Mouse (Mus musculus): ENCODE results near the gene F2. TPM values are rescaled to one million over a fixed set of nuclear protein-coding genes. Genes with fewer than 3 reads are reported as not detected.
"Not testable (repeated sequence)": the region's sequence is repeated elsewhere in the genome, so short reads cannot be mapped to it uniquely, and the experiment has no call there.

Gene F2
- polyA plus RNA-seq, 1 experiment: 0.62 TPM

DNA sequence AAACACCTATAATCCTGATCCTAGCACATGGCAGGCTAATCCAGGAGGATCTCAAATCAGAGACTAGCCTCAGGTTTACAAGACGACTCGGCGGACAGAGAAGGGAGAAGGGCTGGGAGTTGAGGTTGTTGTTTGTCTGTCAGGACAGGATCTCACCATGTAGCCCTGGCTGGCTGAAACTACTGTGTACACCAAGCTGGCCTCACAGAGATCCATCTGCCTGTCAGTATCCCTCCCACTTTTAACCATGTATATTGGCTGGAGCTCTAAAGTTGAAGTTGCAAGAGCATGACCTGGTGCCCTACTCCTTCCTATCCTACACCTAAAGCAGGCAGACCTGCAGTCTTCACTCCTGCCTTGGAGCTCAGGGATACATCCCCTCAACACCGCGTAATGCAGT is 13.9 kb downstream of the F2 start:
- 97% methylated on average over 5 of the region's 5 CpGs for WGBS
- H3K36me3 ChIP-seq (ENCODE audit: control insufficient read depth, insufficient read depth, low read length): peaks cover 35% of the 10 kb centered on the region
- no peaks in the 10 kb centered on the region for H3K4me1 ChIP-seq (replicated peaks; ENCODE audit: control insufficient read depth, insufficient read depth, low read length)
- H3K27me3 ChIP-seq (ENCODE audit: control insufficient read depth, insufficient read depth, low read length): no peaks in the 10 kb centered on the region
- H3K27ac ChIP-seq (ENCODE audit: control insufficient read depth, insufficient read depth, low read length): no peak overlapping the region
- DNase-seq: no peak
- no peak for TF ChIP-seq CTCF (IDR thresholded peaks at IDR 0.05; ENCODE audit: borderline replicate concordance, control insufficient read depth, extremely low read depth, insufficient read depth, low read length, poor library complexity)
- no peak for TF ChIP-seq POLR2A (IDR thresholded peaks at IDR 0.05; ENCODE audit: control insufficient read depth, extremely low read depth, insufficient read depth, low read length, poor library complexity)
- no peak overlapping the region for H3K4me3 ChIP-seq (ENCODE audit: control insufficient read depth, insufficient read depth, low read length)

DNA sequence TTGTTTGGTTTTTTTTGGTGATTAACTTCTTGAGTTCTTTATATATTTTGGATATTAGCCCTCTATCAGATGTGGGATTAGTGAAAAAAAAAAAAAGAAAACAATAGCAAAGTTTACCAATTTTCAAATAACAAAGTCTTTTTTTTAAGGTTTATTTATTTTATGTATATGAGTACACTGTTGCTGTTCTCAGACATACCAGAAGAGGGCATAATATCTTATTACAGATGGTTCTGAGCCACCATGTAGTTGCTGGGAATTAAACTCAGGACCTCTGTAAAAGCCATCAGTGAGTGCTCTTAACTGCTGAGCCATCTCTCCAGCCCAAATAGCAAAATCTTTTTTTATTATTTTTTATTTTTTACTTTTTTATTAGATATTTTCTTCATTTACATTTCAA is 26.8 kb downstream of the F2 start:
- not testable (repeated sequence) for DNase-seq; H3K4me3 ChIP-seq (ENCODE audit: control insufficient read depth, insufficient read depth, low read length); H3K27ac ChIP-seq (ENCODE audit: control insufficient read depth, insufficient read depth, low read length); H3K27me3 ChIP-seq (ENCODE audit: control insufficient read depth, insufficient read depth, low read length); H3K4me1 ChIP-seq (replicated peaks; ENCODE audit: control insufficient read depth, insufficient read depth, low read length)
- peaks cover 51% of the 10 kb centered on the region for H3K36me3 ChIP-seq (ENCODE audit: control insufficient read depth, insufficient read depth, low read length)

DNA sequence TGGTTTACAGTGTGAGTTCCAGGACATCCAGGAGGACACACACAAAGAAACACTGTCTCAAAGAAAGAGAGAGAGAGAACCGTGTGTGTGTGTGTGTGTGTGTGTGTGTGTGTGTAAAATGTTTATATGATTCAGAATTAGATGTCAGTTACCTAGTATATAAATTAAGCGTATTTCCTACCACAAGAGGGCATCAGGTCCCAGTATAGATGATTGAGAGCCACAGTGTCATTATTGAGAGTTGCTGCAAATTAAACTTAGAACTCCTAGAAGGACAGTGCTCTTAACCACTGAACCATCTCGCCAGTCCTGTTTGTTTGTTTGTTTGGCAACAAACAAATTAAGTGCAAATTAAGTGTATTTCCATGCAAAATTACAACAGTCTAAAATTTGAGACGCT is 33.8 kb downstream of the F2 start:
- peak; percentile 7 for DNase-seq
- Histone ChIP-seq H3K27ac (ENCODE audit: control insufficient read depth, insufficient read depth, low read length) (no peak overlapping the region), H3K36me3 (ENCODE audit: control insufficient read depth, insufficient read depth, low read length) (peaks cover 79% of the 10 kb centered on the region), H3K4me3 (ENCODE audit: control insufficient read depth, insufficient read depth, low read length) (no peak overlapping the region), H3K27me3 (ENCODE audit: control insufficient read depth, insufficient read depth, low read length) (no peaks in the 10 kb centered on the region), H3K4me1 (replicated peaks; ENCODE audit: control insufficient read depth, insufficient read depth, low read length) (no peaks in the 10 kb centered on the region)
- WGBS: 86% methylated on average over 4 of the region's 4 CpGs
- TF ChIP-seq CTCF (IDR thresholded peaks at IDR 0.05; ENCODE audit: borderline replicate concordance, control insufficient read depth, extremely low read depth, insufficient read depth, low read length, poor library complexity): no peak
- TF ChIP-seq POLR2A (IDR thresholded peaks at IDR 0.05; ENCODE audit: control insufficient read depth, extremely low read depth, insufficient read depth, low read length, poor library complexity): no peak

DNA sequence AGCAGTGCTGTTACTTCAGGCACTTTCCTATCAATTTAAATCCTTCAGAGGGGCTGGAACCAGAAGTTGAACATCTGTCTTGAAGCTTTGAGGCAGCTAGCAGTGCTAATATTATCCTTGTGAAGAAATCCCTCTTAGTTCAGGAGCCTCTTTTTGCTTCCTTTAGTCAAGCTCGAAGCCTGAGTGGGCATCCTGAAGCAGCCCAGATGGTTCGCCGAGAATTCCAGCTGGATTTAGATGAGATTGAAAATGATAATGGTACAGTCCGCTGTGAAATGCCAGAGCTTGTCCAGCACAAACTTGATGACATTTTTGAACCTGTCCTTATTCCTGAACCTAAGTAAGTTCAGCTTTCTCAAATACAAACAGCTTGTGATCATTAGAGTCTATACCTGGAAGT is 35.7 kb downstream of the F2 start:
- TF ChIP-seq POLR2A (IDR thresholded peaks at IDR 0.05; ENCODE audit: control insufficient read depth, extremely low read depth, insufficient read depth, low read length, poor library complexity) (no peak), CTCF (IDR thresholded peaks at IDR 0.05; ENCODE audit: borderline replicate concordance, control insufficient read depth, extremely low read depth, insufficient read depth, low read length, poor library complexity) (no peak)
- over 99% methylated on average over 4 of the region's 4 CpGs for WGBS
- DNase-seq: no peak
- peaks cover 79% of the 10 kb centered on the region for H3K36me3 ChIP-seq (ENCODE audit: control insufficient read depth, insufficient read depth, low read length)
- H3K4me1 ChIP-seq (replicated peaks; ENCODE audit: control insufficient read depth, insufficient read depth, low read length): no peaks in the 10 kb centered on the region
- H3K27ac ChIP-seq (ENCODE audit: control insufficient read depth, insufficient read depth, low read length): no peak overlapping the region
- no peak overlapping the region for H3K4me3 ChIP-seq (ENCODE audit: control insufficient read depth, insufficient read depth, low read length)
- no peaks in the 10 kb centered on the region for H3K27me3 ChIP-seq (ENCODE audit: control insufficient read depth, insufficient read depth, low read length)

DNA sequence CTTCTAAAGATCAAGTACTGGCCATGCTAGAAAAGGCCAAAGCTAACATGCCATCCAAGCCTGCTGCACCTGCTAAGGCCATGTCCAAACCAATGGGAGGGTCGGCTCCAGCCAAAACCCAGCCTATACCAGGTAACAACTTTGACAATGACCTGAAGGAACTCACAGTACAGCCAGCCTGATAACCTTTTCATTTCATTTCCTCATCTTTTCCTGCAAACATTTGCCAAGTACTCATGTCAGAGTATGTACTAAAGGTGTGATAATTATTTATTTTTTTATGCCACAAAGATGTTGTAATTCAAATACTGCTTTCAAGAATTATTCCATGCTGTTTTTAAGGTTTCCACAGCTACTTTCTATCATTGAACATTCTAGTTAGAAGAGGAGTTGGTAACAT is 50.0 kb downstream of the F2 start:
- Histone ChIP-seq H3K4me3 (ENCODE audit: control insufficient read depth, insufficient read depth, low read length) (no peak overlapping the region), H3K27ac (ENCODE audit: control insufficient read depth, insufficient read depth, low read length) (no peak overlapping the region), H3K27me3 (ENCODE audit: control insufficient read depth, insufficient read depth, low read length) (no peaks in the 10 kb centered on the region), H3K36me3 (ENCODE audit: control insufficient read depth, insufficient read depth, low read length) (peaks cover 67% of the 10 kb centered on the region), H3K4me1 (replicated peaks; ENCODE audit: control insufficient read depth, insufficient read depth, low read length) (no peaks in the 10 kb centered on the region)
- WGBS: 97% methylated on average over 1 of the region's 1 CpGs
- DNase-seq: no peak
- no peak for TF ChIP-seq CTCF (IDR thresholded peaks at IDR 0.05; ENCODE audit: borderline replicate concordance, control insufficient read depth, extremely low read depth, insufficient read depth, low read length, poor library complexity)
- no peak for TF ChIP-seq POLR2A (IDR thresholded peaks at IDR 0.05; ENCODE audit: control insufficient read depth, extremely low read depth, insufficient read depth, low read length, poor library complexity)

DNA sequence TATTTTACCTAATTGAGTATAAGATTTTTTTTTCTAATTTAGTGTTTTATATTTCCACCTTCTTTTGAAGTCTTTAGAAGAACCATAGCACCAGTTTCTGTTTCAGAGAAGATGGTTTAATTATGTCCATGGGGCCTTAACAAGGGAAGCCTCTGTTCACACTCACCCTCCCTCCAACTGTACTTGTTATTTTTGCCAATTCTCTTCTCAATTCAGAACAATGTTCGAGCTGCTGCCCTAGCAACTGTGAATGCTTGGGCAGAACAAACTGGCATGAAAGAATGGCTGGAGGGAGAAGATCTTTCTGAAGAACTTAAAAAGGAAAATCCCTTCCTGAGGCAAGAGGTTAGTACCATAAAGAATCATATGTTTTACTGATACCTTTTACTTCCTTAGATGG is 55.3 kb downstream of the F2 start:
- Histone ChIP-seq H3K4me3 (ENCODE audit: control insufficient read depth, insufficient read depth, low read length) (no peak overlapping the region), H3K27ac (ENCODE audit: control insufficient read depth, insufficient read depth, low read length) (no peak overlapping the region), H3K27me3 (ENCODE audit: control insufficient read depth, insufficient read depth, low read length) (no peaks in the 10 kb centered on the region), H3K36me3 (ENCODE audit: control insufficient read depth, insufficient read depth, low read length) (peaks cover 75% of the 10 kb centered on the region), H3K4me1 (replicated peaks; ENCODE audit: control insufficient read depth, insufficient read depth, low read length) (no peaks in the 10 kb centered on the region)
- TF ChIP-seq POLR2A (IDR thresholded peaks at IDR 0.05; ENCODE audit: control insufficient read depth, extremely low read depth, insufficient read depth, low read length, poor library complexity) (no peak), CTCF (IDR thresholded peaks at IDR 0.05; ENCODE audit: borderline replicate concordance, control insufficient read depth, extremely low read depth, insufficient read depth, low read length, poor library complexity) (no peak)
- no peak for DNase-seq
- 98% methylated on average over 1 of the region's 1 CpGs for WGBS

Other genes starting within 250 kb of the F2 start
- gene 1110051M20Rik, start 191.7 kb downstream of the F2 start, polyA plus RNA-seq (2012; rRNA removed): 10.3 and 11.9 TPM in 2 replicates
- gene Lrp4, start 178.9 kb downstream of the F2 start, polyA plus RNA-seq (2012; rRNA removed): 3.1 and 3.7 TPM in 2 replicates
- 20.9 and 24.0 TPM in 2 replicates for gene Ckap5, start 109.7 kb downstream of the F2 start, polyA plus RNA-seq (2012; rRNA removed)
- 52.2 and 62.6 TPM in 2 replicates for gene Zfp408, start 13.4 kb upstream of the F2 start, polyA plus RNA-seq (2012; rRNA removed)
- gene Arhgap1, start 13.4 kb upstream of the F2 start, polyA plus RNA-seq (2012; rRNA removed): 185 and 191 TPM in 2 replicates
- gene Atg13, start 74.2 kb upstream of the F2 start, polyA plus RNA-seq (2012; rRNA removed): 50.4 and 50.7 TPM in 2 replicates
- gene Harbi1, start 74.4 kb upstream of the F2 start, polyA plus RNA-seq (2012; rRNA removed): 4.4 and 4.6 TPM in 2 replicates
- 35.0 and 41.7 TPM in 2 replicates for gene Ambra1, start 93.7 kb upstream of the F2 start, polyA plus RNA-seq (2012; rRNA removed)